Mouse (Mus musculus): ENCODE measurements around the gene Tex35.

Gene Tex35

DNA sequence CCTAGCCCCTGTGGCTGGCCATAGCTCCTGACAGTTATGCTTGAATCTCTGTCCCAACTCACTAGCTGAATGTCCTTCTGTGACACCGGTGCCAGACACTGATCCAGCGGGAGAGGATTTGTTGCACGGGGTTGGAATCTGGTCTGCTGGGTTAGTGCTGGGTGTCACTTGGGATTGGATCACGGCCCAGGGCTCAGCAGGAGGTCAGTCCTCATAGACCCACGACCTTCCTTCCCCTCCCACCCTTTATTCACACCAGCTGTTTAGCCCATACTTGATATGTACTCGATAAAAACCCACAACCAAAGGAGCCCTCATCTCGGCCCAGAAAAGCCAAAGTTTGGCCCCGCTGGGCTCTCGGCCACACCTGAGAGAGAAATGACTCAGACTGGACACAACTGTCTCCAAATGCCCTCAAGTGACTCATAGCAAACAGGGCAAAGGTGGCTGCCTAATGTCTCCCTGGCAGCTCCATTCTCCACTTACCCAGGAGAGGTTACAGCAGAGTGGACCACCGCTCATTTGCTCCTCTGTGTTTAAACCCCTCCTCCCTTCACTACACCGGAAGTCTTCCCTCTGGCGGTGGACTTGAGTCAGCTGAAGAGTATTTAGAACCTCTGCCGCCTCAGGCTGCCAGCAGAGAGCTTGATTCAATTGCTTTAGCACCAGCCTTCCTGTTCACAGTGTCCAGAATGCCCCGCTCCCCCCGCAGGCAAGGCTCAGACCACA, 27.2 kb downstream of the Tex35 start:
- DNase-seq (ENCODE audit: low read depth) = peak; percentile 79

DNA sequence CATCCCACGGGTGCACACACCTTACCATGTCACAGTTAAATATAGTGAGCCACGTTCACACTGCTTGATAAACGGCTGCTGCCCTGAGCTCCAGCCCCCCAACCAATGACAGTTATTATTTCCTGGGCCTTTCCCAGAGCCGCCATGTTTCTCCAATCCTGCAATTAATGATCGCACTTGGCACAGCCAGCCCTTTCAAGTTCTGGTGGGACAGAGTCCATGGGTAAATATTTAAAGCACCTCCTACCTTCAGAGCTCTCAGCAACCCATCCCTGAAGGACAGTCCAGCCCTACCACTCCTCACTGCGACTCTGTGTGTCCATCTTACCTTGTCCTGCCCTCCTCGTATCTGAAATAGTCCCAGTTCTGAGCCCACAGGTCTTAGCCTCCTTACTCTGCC, 28.4 kb downstream of the Tex35 start:
- DNase-seq (ENCODE audit: low read depth) = no peak

DNA sequence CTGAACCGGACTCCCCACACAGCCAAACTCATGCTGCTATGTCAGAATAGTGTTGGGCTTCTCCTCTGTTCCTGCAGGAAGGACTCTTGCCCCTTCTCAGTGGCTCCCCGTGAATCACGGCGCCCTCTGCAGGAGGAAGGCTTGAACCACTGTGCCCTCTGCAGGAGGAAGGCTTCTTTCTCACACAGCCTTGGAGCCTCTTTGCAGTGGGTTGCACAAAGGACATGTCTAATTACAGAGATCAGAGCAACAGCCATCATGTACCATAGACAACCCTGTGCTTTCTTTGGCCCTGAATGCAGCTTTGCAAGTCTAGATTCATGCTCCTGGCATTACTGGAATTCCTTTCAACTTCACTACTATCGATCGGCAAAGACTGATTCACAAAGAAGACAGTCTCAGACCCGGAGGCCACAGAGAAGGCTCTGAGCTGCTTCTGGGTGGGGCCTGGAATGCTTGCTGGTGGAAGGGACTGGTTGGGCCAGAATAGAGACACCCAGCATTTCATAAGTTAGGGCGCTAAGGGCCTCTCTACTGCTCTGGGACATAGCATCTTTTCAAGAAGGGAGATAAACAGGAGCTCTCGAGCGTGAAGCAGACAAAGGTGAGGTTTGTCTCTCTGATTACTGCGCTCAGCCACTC, 29.0 kb downstream of the Tex35 start:
- peak; percentile 73 for DNase-seq (ENCODE audit: low read depth)

DNA sequence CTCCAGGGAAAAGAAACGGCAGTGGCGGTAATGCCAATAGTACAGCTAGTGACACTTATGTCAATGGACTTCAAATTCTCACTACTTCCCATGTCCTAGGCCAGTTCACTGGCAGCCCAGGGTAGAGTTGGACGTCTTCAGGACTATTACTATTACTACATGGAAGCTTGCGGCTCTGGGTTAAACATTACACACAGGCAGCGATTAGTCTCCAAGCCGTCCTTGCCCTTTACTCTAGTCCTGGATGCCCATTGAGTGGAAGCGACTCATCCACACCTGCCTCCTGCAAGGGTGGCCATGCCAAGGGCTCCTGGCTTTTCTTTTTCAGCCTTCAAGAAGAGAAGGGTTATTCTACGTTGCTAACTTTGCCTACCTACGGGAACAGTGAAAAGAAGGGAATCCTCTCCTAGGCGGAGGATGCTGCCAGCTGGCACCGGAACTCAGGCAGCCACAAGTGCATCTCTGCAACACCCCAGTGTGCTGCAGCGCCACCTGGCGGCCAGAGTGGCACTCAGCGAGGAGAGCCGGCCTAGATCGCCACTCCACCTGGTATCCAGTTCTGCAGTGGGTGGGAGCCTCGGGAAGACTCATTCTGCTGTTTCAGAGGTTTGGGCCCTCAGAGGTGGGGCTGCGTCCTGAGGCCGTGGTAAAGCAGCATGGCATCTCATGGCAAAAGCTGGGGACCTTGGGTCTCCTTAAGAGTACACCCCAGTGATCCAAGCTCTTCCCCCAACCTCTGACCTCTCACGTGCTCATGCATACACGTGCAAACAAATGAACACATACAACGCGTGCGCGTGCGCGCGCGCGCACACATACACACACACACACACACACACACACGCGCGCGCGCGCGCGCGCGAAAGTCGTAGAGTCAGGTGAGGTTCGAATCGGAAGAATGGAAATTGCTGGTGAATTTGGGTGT, 31.4 kb downstream of the Tex35 start:
- DNase-seq (ENCODE audit: low read depth) = peak; percentile 82

DNA sequence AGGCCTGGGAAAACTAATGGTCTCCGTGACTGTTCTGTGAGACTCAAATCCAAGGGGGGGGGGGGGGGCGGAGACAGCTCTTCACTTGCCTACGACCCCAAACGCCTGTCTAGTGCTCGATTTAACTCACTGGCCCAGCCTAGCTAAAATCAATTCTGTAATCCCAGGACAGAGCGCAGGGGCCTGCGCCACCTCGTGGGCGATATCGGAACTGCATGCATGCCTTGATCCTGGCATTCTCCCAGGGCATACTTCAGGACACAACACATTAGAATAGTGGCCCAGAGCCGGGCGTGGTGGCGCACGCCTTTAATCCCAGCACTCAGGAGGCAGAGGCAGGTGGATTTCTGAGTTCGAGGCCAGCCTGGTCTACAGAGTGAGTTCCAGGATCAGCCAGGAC, 32.2 kb downstream of the Tex35 start:
- DNase-seq (ENCODE audit: low read depth) = peak; percentile 82

DNA sequence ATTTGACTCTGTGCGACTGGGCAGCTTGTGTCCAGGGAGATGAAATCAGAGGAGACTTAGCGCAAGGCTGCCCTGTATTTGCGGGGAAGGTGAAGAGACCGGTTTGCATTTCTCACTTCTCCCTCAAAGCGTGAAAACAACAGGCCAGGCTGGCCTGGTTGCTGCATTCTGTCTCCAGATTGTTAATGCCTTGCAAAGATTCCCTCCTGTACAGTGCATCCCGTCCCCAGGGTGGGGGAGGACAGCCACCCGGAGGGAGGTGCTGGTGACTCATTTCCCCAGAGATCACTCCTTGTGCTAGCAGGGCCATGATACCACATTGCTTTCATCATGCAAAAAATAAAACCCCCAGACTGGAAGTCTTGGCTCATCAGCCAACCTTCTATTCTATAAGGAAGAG, 33.5 kb downstream of the Tex35 start:
- peak; percentile 93 for DNase-seq (ENCODE audit: low read depth)

DNA sequence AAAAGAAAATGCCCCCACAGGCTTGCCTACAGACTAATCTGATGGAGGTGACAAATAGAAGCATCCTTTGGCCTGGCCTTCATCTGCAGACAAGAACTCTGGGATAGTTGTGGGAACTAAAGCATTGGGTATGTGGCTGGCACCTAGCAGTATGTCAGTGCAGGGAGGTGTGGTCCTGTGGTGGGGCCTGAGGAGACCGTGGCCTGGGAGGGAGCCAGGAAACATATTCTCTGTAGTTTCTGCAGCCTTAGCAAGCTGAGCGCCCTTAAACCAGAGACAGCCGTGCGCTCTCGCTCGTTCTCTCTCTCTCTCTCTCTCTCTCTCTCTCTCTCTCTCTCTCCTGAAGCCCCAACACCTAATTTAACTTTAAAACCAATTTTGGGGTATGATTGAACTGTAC, 34.1 kb downstream of the Tex35 start:
- peak; percentile 74 for DNase-seq (ENCODE audit: low read depth)

DNA sequence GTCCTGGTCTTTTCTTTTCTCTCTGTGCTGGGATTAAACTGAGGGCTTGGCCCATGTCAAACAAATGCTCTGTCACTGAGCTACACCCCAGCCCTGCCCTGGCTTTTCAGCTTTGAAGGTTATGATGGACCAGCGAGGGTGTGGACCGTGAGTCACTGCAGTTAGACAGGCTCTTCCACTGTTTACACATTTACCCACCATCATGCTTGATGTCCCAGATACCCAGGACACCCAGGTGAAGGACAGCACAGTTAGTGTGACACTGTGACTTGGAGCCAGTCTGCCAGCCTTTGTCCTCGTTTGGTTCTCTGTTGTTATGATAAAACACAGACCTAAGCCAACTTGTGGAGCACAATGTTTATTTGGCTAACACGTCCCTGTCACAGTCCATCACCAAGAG, 34.9 kb downstream of the Tex35 start:
- DNase-seq (ENCODE audit: low read depth) = no peak

DNA sequence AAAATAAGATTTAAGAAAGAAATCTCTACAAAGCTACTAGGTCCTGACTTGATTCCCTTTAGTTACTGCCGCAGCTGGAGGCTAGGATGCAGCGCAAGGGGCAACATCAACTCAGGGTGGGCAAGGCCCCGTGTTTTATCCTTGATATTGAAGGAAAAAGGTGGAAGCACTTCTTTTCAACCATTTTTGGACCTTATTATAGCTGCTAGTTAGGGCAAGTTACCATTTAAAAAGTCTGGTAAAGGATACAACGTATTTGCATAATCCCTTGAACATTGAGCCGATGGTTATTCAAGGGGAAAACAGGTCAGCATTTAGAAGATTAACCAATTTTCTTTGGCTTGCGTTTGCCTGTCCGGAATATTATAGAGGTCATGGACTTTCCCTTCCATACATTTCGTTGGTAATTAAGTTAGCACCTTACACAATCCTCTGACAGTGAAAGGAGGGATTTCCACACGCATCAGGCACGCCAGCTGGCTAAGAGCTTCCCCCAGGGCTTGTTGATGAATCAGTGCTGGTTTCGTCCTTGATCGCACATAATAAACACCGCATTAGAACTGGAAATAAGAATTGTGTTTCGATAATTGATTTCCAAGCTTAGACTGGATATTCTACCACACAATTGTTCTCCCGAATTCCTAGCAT, 39.2 kb downstream of the Tex35 start:
- no peak for DNase-seq (ENCODE audit: low read depth)

DNA sequence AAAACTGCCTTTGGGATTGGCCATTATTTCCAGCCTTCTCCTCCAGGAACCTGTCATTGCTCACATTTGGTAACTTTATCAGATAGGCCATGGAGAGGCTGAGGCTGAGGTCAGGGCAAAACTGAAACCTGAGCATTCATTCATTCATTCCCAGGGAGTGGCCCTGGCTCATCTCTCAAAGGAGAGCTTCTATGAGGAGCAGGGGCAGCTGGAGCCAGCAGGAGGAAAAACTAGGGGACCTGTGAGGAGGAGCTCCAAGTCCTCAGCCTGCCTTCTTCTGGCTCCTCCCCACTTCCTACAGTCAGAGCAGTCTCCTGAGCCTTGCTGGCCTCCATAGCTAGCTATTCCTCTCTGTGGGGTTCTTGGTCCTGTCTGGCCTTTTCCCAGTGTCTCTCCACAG, 40.2 kb downstream of the Tex35 start:
- DNase-seq (ENCODE audit: low read depth) = no peak

DNA sequence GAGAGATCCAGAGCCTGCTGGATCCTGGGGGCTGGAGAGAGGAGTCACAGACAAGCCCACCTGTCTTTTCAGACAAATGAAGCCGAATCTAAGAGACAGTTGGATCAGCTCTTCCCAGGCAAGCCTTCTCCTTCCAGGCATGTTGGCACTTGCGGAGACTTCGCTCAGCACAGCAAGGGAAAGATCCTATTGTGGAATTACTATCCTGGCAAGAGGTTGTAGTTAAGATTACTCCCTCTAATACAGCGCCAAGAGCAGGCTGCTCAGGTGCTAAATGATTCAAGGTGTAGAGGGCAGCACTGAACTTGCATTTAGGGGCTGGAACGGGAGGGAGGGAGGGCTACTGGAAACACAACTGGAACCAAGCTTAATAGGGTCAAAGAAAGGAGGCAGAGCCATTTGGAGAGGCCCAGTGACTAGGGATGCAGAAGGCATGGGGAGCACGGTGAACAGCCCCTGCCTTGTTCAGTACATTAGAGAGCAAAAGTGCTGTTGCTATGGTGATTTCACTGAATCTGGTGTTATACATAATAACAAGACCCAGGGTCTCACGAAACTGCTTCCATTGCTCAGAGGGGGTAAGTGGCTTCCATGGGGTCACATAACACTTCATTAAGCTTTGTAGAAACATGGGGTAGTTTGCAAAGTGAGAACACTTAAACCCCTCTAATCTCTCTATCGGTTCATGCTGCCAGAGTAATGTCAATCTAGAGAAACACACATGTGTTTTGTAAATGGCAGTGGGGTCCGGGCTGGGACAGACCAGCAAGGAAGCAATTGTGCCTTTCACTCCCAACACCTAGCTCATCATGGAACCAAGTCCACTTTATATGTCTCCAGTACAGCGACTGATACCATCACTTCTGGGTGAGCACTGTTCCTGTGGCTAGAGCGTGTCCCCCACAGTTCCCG, 42.4 kb downstream of the Tex35 start:
- no peak for DNase-seq (ENCODE audit: low read depth)

DNA sequence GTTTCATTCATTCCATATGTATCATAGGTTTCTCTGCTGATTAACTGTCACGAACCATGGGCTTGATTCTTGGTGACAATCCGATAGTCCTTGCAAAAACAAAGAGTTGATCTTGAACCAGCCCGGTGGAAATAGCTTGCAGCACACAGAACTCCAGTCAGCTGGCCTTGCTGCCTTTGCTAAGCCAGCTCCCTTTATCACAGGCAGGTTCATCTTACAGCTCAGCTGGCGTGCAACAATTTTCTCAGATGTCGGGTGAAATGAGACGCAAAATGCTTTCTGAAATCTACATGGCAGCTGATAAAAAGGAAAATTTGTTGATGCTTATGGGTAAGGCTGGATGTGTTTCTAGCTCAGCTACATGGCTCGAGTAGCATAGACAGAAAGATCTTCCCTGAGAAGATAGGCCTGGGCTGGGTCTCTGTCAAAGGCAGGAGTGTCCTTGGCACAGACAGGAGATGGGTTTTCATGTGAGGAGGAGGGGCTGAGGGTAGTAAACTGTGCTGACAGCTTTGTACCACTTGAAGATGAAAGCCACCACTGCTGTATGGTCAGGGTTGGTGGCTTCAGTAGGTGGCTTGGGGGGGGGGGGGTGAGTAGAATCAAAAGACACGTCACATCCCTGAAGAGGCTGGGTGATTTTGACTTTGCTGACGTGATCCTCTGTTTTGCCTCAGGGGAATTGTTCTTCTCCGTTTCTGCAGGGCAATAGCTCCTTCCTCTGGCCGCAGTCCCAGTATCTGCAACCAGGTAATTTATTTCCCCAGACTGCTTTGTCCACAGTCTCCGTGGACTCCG, 45.0 kb downstream of the Tex35 start:
- no peak for DNase-seq (ENCODE audit: low read depth)

DNA sequence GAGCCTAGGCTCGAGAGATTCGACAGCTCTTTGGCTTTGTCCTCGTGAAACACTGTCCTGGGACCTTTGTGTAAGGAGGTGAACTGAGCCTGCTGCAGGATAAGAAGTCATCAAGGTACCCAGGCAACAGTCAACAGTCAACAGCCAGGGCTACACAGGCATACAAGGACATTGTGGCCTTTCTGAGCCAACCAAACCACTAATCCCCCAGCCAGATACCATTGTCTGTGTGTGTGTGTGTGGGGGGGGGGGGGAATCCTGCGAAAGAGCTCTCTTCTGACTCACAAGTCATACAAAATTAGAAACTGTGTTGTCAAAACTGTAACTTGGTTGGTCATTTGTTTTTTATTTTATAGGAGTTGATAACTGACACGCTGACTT, 46.0 kb downstream of the Tex35 start:
- DNase-seq (ENCODE audit: low read depth) = peak; percentile 58

DNA sequence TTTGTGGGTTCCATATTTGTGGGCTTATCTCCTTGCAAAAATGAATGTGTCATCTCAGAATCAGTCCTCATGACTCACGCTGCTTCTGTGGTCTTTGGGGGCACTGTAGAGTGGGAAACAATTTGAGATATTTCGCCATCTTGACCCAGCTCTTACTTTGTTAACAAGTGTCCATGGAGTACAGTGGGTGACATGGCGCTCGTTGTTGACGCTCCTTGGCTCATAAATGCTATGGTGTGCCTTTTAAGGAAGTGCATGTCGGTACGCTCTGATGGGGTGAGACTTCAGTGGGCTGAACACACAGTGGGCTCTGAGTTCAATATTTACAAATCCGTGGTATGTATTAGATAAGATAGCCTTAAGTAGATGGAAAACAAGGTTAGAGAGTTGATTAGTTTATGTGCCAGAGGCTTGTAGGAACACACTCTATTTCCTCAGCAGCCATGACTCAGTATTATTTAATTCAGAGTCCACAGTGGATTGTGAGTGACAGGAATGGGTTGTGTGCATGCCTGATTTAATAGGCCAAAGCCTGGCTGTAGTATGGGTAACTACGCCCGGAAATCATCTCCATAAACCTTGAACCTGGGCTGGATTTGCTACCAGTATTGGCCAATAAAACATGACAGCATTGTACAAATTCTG, 46.6 kb downstream of the Tex35 start:
- DNase-seq (ENCODE audit: low read depth) = peak; percentile 94

DNA sequence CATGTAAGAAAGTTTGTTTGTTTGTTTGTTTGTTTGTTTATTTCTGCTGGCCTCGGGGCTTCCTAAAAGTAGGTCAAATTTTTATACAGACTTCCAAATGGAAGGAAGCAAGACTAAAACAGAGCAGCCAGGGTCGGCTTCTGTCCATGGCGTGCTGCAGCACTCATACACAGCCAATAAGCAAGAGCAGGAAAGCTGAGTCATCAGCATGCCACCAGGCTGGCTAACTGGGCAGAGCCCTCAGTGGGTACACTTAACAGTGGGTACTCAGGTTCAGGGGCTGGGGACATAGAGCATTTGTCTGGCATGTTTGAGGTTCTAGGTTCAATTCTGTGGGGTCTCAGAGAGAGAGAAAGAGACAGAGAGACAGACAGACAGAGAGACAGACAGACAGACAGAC, 47.3 kb downstream of the Tex35 start:
- DNase-seq (ENCODE audit: low read depth) = peak; percentile 80

DNA sequence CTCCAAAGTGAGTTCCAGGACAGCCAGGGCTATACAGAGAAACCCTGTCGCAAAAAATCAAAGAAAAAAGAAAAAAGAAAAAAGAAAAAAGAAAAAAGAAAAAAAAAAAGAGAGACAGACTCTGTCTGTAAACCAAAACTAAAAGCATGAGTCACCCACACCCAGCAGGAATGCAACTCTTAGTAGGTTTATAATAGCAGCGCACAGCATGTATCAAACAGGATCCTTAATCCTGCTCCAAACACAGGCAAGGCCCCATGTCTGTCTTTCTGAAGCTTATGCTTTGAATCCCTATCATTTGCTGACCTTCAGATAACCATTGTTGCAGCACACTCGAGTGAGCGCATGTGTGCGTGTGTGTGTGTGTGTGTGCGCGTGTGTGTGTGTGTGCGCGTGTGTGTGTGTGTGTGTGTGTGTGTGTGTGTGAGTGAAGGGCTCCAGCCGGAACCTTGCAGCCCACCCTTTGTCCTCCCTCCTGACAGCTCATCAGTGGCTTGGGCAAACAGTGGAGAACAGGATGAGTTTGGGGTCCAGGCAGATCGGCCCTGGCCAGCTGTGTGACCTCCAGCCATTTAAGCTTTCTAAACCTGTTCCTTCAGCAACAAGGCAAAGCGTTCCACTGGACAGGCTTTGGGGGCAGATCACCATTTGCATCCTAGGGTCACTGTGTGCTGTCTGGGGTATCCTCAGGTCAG, 47.9 kb downstream of the Tex35 start:
- peak; percentile 48 for DNase-seq (ENCODE audit: low read depth)

DNA sequence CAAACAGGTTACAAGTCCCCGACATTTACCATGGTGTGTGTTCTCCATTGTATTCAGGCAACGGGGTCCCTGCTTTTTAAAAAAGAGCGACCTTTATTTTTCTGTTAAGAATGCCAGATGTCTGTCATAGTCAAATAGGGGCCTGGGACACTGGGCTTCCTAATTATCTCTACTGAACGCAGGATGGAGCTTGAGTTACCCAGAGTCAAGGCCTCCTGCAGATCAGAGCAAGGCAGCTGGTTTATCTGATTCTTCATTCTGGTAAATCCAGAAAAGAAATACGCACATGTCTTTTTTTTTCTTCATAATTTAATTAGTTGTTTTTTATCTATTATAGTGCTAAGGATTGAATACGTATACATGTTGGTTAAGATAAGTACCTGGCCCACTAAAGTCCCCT, 52.6 kb downstream of the Tex35 start:
- DNase-seq (ENCODE audit: low read depth) = no peak

DNA sequence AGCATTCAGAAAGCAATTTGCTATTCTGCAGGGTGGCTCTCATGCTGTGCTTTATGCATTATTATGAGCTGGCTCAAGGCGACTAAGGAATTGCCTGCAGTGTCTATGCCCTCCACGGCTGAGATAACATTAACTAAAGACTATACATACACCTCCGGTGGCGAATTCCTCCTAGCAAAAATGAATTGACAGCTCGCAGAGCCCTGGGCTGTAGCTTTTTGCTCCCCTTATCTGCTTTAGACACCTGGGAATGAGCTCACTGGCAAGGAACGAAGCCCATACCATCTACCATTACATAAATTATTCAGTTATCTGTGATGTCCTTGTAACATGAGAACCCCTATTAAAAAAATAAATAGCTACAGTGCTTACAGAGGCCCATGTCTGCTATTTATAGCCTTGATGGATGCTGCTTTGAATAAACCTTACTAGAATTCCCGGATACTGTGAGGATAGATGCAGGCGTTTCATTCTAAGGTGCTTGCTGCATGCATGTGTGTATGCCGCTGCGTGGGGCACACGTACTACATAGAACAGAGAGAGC, 53.1 kb downstream of the Tex35 start:
- no peak for DNase-seq (ENCODE audit: low read depth)

DNA sequence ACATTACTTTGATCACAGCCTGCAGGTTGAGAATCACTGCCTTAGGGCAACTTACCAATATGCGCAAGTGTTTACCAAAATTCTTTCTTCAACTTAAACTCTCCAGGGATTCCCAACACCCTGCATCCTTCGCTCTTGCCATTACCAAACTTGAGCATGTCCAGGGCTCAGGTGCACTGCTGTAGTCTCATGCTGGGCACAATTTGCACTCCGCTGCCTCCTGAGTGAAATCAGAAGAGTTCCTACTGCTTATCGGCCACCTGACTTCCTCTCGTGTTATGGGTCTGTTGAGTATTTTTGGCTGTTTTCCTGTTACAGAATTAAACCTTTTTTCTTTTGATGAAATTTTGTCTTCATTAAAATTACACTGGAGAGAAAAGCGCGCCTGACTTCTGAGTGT, 53.8 kb downstream of the Tex35 start:
- no peak for DNase-seq (ENCODE audit: low read depth)
